Mouse (Mus musculus): Measurements from ENCODE around the gene Cadm4.

The Cadm4 gene

DNA sequence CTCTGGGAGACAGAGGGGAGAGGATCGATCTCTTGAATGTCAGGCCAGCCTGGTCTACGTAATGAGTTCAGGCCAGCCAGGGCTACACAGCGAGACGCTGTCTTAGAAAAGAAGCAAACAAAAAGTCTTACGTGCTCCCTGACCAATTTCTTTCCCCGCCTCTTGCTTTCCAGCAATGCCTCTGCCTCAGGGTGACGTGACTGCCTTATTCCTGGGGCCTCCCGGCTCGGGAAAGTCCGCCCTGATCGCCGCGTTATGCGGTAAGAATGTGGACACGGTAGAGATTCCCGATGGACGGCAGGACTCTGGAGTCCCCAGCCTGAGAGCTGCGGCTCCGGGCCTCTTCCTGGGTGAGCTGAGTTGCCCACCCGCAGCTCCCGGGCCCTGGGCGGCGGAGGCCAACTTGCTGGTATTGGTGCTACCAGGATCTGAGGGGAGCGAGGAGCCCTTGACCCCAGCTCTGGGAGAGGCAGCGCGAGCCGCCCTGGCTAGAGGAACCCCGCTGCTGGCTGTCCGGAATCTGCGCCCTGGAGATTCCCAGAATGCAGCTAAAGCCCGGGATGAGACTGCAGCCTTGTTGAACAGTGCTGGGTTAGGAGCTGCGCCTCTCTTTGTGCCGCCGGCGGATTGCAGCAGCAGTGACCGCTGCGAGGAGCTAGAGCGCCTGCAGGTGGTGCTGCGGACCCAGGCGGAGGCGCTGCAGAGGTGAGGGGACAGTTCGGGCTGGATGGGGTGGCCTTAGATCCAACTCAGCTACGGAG, 49.6 kb downstream of the Cadm4 start:
- DNase-seq (ENCODE audit: low spot score), result peak; percentile 88

GRCm38 (mm10) chr7:24533031-24533571, 51.3 kb downstream of the Cadm4 start:
- no peak for DNase-seq (ENCODE audit: low spot score)

- no peak for DNase-seq (ENCODE audit: low spot score)
These were observed 52.0 kb downstream of the Cadm4 start for GRCm38 (mm10) chr7:24533806-24534205.

- DNase-seq (ENCODE audit: low spot score), result no peak
These were observed 52.5 kb downstream of the Cadm4 start for GRCm38 (mm10) chr7:24534301-24534700.

DNA sequence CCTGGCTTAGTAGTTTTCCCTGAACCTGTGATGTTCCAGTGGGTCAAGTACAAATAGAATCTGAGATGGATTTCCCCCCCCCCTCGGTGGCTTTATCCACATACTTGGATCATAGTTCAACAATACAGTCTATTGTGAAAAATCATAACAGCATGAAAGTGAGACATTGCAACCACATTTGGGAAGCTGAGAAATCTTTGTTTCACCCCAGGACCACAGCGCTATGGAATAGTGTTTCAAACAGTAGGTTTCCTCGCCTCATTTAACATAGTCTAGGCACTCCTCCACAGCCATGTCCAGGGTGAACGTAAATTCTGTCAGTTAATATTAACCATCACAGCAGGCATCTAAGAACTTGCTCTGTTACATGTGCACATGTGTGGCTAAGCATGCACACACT, 55.3 kb downstream of the Cadm4 start:
- DNase-seq (ENCODE audit: low spot score), result no peak

- no peak for DNase-seq (ENCODE audit: low spot score)
These were observed 55.8 kb downstream of the Cadm4 start for GRCm38 (mm10) chr7:24537591-24537990.

- DNase-seq (ENCODE audit: low spot score), result no peak
These were observed 56.3 kb downstream of the Cadm4 start for GRCm38 (mm10) chr7:24538154-24538553.

- DNase-seq (ENCODE audit: low spot score), result no peak
These were observed 56.9 kb downstream of the Cadm4 start for GRCm38 (mm10) chr7:24538701-24539100.

GRCm38 (mm10) chr7:24539686-24540085, 57.9 kb downstream of the Cadm4 start:
- no peak for DNase-seq (ENCODE audit: low spot score)

GRCm38 (mm10) chr7:24544506-24544905, 62.7 kb downstream of the Cadm4 start:
- peak; percentile 43 for DNase-seq (ENCODE audit: low spot score)

- DNase-seq (ENCODE audit: low spot score), result no peak
These were observed 64.3 kb downstream of the Cadm4 start, which contains the start of the genes Pinlyp and Xrcc1 for GRCm38 (mm10) chr7:24546068-24546614. Pinlyp (minus strand) TSS chr7:24546118. Xrcc1 (plus strand) TSS chr7:24546289.

- peak; percentile 99 for DNase-seq (ENCODE audit: low spot score)
These were observed 65.0 kb downstream of the Cadm4 start for GRCm38 (mm10) chr7:24546634-24547389.

DNA sequence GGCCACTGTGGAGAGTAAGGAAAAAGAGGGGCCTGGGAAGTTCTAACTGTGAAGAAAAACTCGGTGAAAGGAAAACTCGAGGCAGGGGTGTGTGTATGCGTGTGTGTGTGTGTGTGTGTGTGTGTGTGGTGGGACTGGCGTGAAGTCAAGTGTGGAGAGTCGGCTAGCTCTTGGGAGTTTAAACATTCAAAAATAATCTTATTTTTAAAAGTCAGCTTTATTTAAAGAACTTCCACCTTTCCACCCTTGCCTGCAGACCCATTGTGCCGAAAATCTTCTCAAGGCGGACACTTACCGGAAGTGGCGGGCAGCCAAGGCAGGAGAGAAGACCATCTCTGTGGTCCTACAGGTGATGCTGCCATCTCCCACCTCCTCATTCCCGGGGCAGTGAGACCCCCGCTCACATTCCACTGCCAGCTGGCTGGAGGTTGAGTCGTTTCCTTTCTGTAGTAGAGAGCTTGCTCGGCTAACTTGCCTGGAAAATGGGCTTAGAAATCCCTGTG, 65.8 kb downstream of the Cadm4 start:
- no peak for DNase-seq (ENCODE audit: low spot score)

DNA sequence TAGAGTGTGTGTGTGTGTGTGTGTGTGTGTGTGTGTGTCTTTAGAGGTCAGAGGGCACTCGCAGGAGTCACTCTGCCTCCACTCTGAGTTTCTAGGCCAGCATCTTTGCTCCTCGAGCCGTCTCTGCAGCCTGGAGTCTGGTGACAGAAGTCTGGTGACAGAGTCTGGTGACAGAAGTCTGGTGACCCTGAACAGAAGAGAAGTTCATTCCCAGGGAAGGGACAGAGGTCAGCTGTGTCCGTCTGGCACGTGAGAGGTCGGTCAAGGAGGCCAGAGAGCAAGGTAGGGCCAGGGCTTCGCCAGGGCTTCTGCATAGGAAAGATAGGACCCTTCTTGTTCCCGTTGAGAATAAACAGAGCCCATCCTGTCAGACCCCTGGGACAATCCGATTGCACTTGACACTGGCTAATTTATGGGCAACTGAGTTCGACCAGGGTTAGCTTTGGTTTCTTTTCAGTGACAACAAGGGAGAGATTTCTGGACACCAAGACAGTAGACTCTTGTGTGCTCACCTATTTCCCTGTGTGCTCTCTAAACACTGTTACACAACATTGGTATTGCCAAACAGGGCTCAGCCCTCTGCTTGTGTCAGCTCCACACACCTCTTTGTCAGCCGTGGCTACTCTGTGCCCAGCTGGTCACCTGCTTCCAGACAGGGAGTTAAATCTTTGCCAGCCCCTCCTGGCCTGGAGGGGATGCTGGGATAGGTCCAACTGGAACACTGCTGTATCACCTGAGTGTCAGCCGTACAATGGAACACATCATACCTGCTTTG, 70.3 kb downstream of the Cadm4 start:
- DNase-seq (ENCODE audit: low spot score), result no peak
